Mouse (Mus musculus): Measurements from ENCODE around the gene B4galt4.
A peak's percentile ranks its signal among the peaks of the same experiment; 100 is the strongest.

The B4galt4 gene

GRCm38 (mm10) chr16:38728576-38729132 is 13.4 kb upstream of the B4galt4 start:
- DNase-seq (ENCODE audit: low spot score in 2 of 2): no peak

- DNase-seq (ENCODE audit: low spot score in 2 of 2): no peak
These were observed 12.9 kb upstream of the B4galt4 start for GRCm38 (mm10) chr16:38729139-38729538.

GRCm38 (mm10) chr16:38729610-38730288 is 12.3 kb upstream of the B4galt4 start:
- DNase-seq (ENCODE audit: low spot score in 2 of 2): no peak

- DNase-seq (ENCODE audit: low spot score in 2 of 2): peak; percentile 38 to 44
These were observed 11.1 kb upstream of the B4galt4 start for GRCm38 (mm10) chr16:38730921-38731320.

GRCm38 (mm10) chr16:38741204-38741903 is 710 bp upstream of the B4galt4 start:
- DNase-seq (ENCODE audit: low spot score in 2 of 2): no peak

- DNase-seq (ENCODE audit: low spot score in 2 of 2): no peak
These were observed 631 bp downstream of the B4galt4 start for GRCm38 (mm10) chr16:38742659-38743131.

GRCm38 (mm10) chr16:38743941-38744673 is 2.0 kb downstream of the B4galt4 start:
- no peak for DNase-seq (ENCODE audit: low spot score in 2 of 2)

- no peak for DNase-seq (ENCODE audit: low spot score in 2 of 2)
These were observed 8.7 kb downstream of the B4galt4 start for GRCm38 (mm10) chr16:38750803-38751202.

GRCm38 (mm10) chr16:38753631-38754030 is 11.6 kb downstream of the B4galt4 start:
- DNase-seq (ENCODE audit: low spot score in 2 of 2): no peak

GRCm38 (mm10) chr16:38755452-38756176 is 13.6 kb downstream of the B4galt4 start:
- no peak for DNase-seq (ENCODE audit: low spot score in 2 of 2)

- DNase-seq (ENCODE audit: low spot score in 2 of 2): no peak
These were observed 14.1 kb downstream of the B4galt4 start for GRCm38 (mm10) chr16:38756177-38756503.

- no peak for DNase-seq (ENCODE audit: low spot score in 2 of 2)
These were observed 14.5 kb downstream of the B4galt4 start for GRCm38 (mm10) chr16:38756572-38756971.

- DNase-seq (ENCODE audit: low spot score in 2 of 2): no peak
These were observed 15.6 kb downstream of the B4galt4 start for GRCm38 (mm10) chr16:38757626-38758025.

GRCm38 (mm10) chr16:38758104-38758861 is 16.2 kb downstream of the B4galt4 start:
- DNase-seq (ENCODE audit: low spot score in 2 of 2): peak in 1 of 2 experiments; percentile 15

GRCm38 (mm10) chr16:38760239-38760638 is 18.2 kb downstream of the B4galt4 start:
- DNase-seq (ENCODE audit: low spot score in 2 of 2): no peak

GRCm38 (mm10) chr16:38760834-38761375 is 18.8 kb downstream of the B4galt4 start:
- DNase-seq (ENCODE audit: low spot score in 2 of 2): no peak

GRCm38 (mm10) chr16:38761972-38762371 is 19.9 kb downstream of the B4galt4 start:
- no peak for DNase-seq (ENCODE audit: low spot score in 2 of 2)

GRCm38 (mm10) chr16:38762401-38762800 is 20.3 kb downstream of the B4galt4 start:
- DNase-seq (ENCODE audit: low spot score in 2 of 2): no peak

- DNase-seq (ENCODE audit: low spot score in 2 of 2): peak in 1 of 2 experiments; percentile 16
These were observed 21.4 kb downstream of the B4galt4 start for GRCm38 (mm10) chr16:38763508-38763907.

GRCm38 (mm10) chr16:38766671-38767070 is 24.6 kb downstream of the B4galt4 start:
- no peak for DNase-seq (ENCODE audit: low spot score in 2 of 2)
